Mouse (Mus musculus): Measurements from ENCODE around the gene Kri1. TPM values are rescaled to one million over a fixed set of nuclear protein-coding genes. Genes with fewer than 3 reads are reported as not detected.

The Kri1 gene
- polyA plus RNA-seq, 1 experiment from 2014 or later: 20.1 TPM

Other genes with a start within 250 kb of the Kri1 start
- 0.25 and 1.7 TPM in 2 replicates for gene Zglp1, start 220.9 kb downstream of the Kri1 start, polyA plus RNA-seq (2015; fragmentation: Nextera tagmentation; extraction: Ambion mirVana)
- gene Gm49373, start 214.9 kb downstream of the Kri1 start, polyA plus RNA-seq (2015; fragmentation: Nextera tagmentation; extraction: Ambion mirVana): 1.2 and 1.4 TPM in 2 replicates
- gene Fdx1l, start 214.4 kb downstream of the Kri1 start, polyA plus RNA-seq (2015; fragmentation: Nextera tagmentation; extraction: Ambion mirVana): 49.7 and 60.5 TPM in 2 replicates
- 1.6 and 1.9 TPM in 2 replicates for gene Gm38431, start 196.0 kb downstream of the Kri1 start, polyA plus RNA-seq (2015; fragmentation: Nextera tagmentation; extraction: Ambion mirVana)
- 37.4 and 38.8 TPM in 2 replicates for gene Raver1, start 196.0 kb downstream of the Kri1 start, polyA plus RNA-seq (2015; fragmentation: Nextera tagmentation; extraction: Ambion mirVana)
- 10.4 and 13.7 TPM in 2 replicates for gene Tyk2, start 156.7 kb downstream of the Kri1 start, polyA plus RNA-seq (2015; fragmentation: Nextera tagmentation; extraction: Ambion mirVana)
- gene Cdc37, start 138.0 kb downstream of the Kri1 start, polyA plus RNA-seq (2015; fragmentation: Nextera tagmentation; extraction: Ambion mirVana): 213 and 234 TPM in 2 replicates
- 24.9 and 32.0 TPM in 2 replicates for gene Pde4a, start 122.3 kb downstream of the Kri1 start, polyA plus RNA-seq (2015; fragmentation: Nextera tagmentation; extraction: Ambion mirVana)
- 74.2 and 78.5 TPM in 2 replicates for gene Keap1, start 48.6 kb downstream of the Kri1 start, polyA plus RNA-seq (2015; fragmentation: Nextera tagmentation; extraction: Ambion mirVana)
- 2.6 and 2.8 TPM in 2 replicates for gene S1pr5, start 39.5 kb downstream of the Kri1 start, polyA plus RNA-seq (2015; fragmentation: Nextera tagmentation; extraction: Ambion mirVana)
- 47.6 and 51.8 TPM in 2 replicates for gene Atg4d, start 22.7 kb downstream of the Kri1 start, polyA plus RNA-seq (2015; fragmentation: Nextera tagmentation; extraction: Ambion mirVana)
- gene Cdkn2d, start 3.4 kb upstream of the Kri1 start, polyA plus RNA-seq (2015; fragmentation: Nextera tagmentation; extraction: Ambion mirVana): 85.1 and 97.7 TPM in 2 replicates
- 1.8 and 2.9 TPM in 2 replicates for gene Ap1m2, start 24.4 kb upstream of the Kri1 start, polyA plus RNA-seq (2015; fragmentation: Nextera tagmentation; extraction: Ambion mirVana)
- 86.2 and 88.7 TPM in 2 replicates for gene Slc44a2, start 32.7 kb upstream of the Kri1 start, polyA plus RNA-seq (2015; fragmentation: Nextera tagmentation; extraction: Ambion mirVana)
- 309 and 325 TPM in 2 replicates for gene Ilf3, start 79.9 kb upstream of the Kri1 start, polyA plus RNA-seq (2015; fragmentation: Nextera tagmentation; extraction: Ambion mirVana)
- 48.4 and 53.8 TPM in 2 replicates for gene Qtrt1, start 123.9 kb upstream of the Kri1 start, polyA plus RNA-seq (2015; fragmentation: Nextera tagmentation; extraction: Ambion mirVana)
- 76.1 and 82.5 TPM in 2 replicates for gene Dnm2, start 136.9 kb upstream of the Kri1 start, polyA plus RNA-seq (2015; fragmentation: Nextera tagmentation; extraction: Ambion mirVana)
- 52.7 and 54.6 TPM in 2 replicates for gene Tmed1, start 222.3 kb upstream of the Kri1 start, polyA plus RNA-seq (2015; fragmentation: Nextera tagmentation; extraction: Ambion mirVana)
- 2.8 and 3.5 TPM in 2 replicates for gene AB124611, start 238.2 kb upstream of the Kri1 start, polyA plus RNA-seq (2015; fragmentation: Nextera tagmentation; extraction: Ambion mirVana)

Measured in forebrain, embryonic 16.5 days (tissue).